Mouse (Mus musculus): ENCODE measurements at regions not wholly inside any gene's neighbourhood (a gene's known extent, or its start where the extent isn't known, plus 50 kb on each side); places are given as distances from the start of the nearest gene placed in this dataset.

GRCm38 (mm10) chr10:91734691-91735090 lies 553.6 kb upstream of the Tmpo start:
- DNase-seq (ENCODE audit: low spot score) = no peak

GRCm38 (mm10) chr10:91732007-91732589 lies 551.0 kb upstream of the Tmpo start:
- DNase-seq (ENCODE audit: low spot score) = no peak

DNA sequence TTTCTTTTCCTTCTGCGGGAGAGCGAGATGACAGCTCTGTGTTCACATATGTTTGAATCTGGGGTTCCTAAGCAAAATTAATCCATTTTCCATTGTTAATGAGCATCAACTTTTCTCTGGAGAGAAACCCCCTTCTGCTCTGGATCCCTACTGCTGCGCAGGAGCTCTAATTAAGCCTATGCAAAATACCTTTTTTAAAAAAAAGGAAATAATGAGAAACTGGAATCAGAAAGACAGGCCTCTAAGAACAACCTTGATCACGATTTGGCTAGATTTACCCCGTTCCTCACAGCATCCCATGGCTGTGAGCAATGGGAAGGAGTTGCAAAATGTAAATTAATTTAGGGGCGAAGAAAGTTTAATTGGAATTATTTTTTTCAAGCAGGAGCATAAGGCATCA lies 548.9 kb upstream of the Tmpo start:
- DNase-seq (ENCODE audit: low spot score) = no peak

GRCm38 (mm10) chr10:91719561-91720371 lies 538.7 kb upstream of the Tmpo start:
- DNase-seq (ENCODE audit: low spot score) = no peak

DNA sequence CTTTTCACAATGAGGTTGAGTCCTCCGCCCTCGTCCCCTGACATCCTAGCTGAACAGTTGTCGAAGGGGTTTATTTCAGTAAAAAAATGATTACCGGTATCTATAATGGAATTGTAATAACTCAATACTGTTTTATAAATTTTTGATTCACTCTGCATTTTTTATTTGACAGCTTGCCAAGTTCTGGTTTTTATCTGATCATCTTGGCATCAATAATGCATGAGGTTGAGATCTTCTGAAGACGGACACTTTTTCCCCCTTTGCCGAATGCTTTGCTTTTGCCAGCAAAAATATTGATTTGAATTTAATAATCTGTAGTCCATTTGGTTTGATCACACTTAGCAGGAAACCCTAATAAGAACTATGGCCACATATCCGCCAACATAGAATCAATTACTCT lies 535.5 kb upstream of the Tmpo start:
- no peak for DNase-seq (ENCODE audit: low spot score)

GRCm38 (mm10) chr10:91714648-91715047 lies 533.5 kb upstream of the Tmpo start:
- no peak for DNase-seq (ENCODE audit: low spot score)

DNA sequence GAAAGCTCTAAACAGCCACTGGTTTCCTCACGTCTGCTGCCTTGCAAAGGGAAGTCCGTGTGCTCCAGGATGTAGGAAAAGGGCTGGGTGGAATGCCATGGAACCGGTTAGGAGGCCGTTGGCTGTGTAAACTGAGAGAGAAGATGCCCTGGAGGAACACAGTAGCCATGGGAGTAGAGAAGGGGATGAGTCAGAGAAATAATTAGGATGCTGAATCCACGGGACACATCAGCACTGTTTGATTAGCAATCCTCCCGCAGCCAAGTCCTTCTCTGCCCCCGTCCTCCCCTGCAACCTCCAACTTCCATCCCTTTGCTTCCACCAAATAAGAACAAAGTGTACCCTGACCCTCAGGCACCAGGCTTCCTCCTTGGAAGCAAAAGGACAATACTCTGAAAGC lies 532.4 kb upstream of the Tmpo start:
- no peak for DNase-seq (ENCODE audit: low spot score)

- DNase-seq (ENCODE audit: low spot score) = no peak
Observed at GRCm38 (mm10) chr10:91706816-91707215, 525.7 kb upstream of the Tmpo start.

- DNase-seq (ENCODE audit: low spot score) = no peak
Observed at GRCm38 (mm10) chr10:91704751-91705150, 523.6 kb upstream of the Tmpo start.

- DNase-seq (ENCODE audit: low spot score) = no peak
Observed at GRCm38 (mm10) chr10:91701822-91702221, 520.7 kb upstream of the Tmpo start.

DNA sequence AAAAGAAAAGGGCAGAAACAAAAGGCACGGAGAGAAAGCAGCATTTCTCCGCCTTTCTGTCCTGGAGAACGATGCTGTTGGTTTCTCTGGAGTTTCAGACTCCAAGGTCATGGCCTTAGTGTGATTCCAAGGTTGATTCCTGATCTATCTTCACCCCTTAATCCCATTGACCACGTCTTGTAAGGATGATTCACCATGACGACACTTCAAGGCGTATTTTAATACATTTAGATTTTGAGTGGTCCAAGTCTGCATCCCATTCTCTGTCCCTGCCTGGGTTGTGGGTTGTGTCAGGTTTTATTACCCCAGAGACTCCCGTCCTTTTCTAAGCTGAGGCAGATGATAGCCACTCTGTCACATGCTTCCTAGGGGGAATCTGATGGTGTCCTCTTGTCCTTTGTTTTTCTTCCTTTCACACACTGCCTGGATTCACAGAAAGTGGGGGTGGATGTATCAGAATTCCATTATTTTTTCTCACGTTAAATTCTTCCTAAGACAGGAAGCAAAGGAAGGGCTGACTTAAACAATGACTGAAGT lies 505.0 kb upstream of the Tmpo start:
- DNase-seq (ENCODE audit: low spot score) = no peak

- DNase-seq (ENCODE audit: low spot score) = no peak
Observed at GRCm38 (mm10) chr10:91685164-91686027, 504.3 kb upstream of the Tmpo start.

DNA sequence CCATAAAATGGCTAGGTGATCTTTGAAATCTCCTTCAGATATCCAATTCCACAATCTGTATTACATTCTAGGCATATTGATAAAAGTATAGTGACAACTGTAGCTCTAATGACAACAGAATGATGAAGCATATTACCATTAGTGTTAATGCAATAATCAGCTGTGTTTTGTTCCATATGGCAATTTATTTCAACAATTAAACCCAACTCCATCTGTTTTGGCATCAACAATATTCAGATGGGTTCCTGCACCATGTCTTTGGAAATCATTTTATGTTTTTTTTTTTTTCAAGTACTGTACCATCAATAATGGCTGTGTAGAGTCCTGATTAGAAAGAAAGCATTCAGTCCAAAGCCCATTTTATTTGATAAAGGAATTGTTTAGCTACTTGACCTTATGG lies 498.5 kb upstream of the Tmpo start:
- DNase-seq (ENCODE audit: low spot score) = no peak

- DNase-seq (ENCODE audit: low spot score) = no peak
Observed at GRCm38 (mm10) chr10:91637911-91638310, 456.8 kb upstream of the Tmpo start.

GRCm38 (mm10) chr10:91628672-91629071 lies 447.6 kb upstream of the Tmpo start:
- DNase-seq (ENCODE audit: low spot score) = no peak

GRCm38 (mm10) chr10:91622281-91622680 lies 441.2 kb upstream of the Tmpo start:
- DNase-seq (ENCODE audit: low spot score) = no peak

DNA sequence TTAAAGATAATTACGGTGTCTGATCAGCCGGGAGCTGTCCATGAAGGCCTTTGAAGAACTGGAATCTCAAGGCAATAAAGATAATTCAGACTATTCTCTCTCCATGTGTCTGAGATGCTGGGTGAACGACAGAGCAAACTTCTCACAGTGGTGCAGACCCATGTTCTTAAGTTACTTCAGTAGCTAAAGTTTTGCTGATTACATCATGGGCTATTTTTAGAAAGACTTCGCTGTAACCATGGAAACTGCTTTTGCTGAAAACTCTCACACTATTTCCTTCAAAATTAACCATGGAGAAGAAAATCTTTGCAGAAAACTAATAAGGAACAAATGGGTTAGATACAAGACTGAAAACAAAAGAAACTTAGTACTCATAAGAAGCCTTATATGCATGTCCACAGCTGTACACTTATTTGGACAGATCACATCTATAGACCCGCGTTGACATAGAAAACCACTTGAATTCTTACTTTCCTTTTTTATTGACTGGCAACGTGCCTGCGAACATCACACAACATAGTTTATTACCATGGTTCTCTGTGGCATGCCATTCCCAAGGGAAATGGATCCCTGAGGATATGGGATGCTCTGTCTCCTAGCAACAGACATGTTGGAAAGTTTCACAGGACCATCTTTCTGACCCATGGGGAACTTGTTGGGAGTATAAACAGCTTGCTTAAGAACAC lies 432.8 kb upstream of the Tmpo start:
- DNase-seq (ENCODE audit: low spot score) = no peak

GRCm38 (mm10) chr10:91612052-91612451 lies 430.9 kb upstream of the Tmpo start:
- DNase-seq (ENCODE audit: low spot score) = no peak

DNA sequence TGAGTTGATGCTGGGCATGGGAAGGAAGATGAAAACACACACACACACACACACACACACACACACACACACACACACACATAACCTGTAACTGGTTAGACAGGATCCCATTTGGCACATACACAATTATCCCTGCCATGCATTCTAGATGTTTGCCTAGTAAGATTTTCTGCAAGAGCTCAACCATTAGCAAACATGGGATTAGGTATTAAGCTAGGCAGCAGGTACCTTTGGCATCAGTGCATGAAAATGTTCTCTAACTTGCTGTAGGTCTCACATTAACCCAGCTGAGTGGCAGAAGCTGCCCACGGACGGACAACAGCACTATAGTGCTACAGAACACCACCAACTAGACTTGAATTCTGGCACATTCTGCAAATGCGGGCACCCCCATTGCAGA lies 413.8 kb upstream of the Tmpo start:
- DNase-seq (ENCODE audit: low spot score) = no peak

GRCm38 (mm10) chr10:91593378-91593777 lies 412.3 kb upstream of the Tmpo start:
- no peak for DNase-seq (ENCODE audit: low spot score)

DNA sequence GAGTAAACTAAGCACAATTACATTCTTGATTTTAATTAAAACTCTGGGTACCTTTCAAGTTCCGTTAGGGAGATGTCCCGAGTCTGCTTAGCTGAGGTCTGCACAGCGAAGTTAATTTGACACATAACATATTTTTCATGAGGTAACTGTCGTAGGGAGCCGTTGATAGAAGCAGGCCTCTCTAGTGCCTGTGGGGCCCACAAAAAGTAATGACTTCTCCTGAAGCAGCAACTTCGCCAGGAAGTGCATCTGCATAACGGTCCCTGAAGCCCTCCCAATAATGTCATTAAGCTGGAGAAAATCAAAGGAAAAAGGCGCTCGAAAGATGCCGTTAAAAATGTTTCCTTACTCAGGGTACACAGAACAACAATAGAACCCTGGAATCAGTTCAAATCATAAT lies 410.7 kb upstream of the Tmpo start:
- no peak for DNase-seq (ENCODE audit: low spot score)

DNA sequence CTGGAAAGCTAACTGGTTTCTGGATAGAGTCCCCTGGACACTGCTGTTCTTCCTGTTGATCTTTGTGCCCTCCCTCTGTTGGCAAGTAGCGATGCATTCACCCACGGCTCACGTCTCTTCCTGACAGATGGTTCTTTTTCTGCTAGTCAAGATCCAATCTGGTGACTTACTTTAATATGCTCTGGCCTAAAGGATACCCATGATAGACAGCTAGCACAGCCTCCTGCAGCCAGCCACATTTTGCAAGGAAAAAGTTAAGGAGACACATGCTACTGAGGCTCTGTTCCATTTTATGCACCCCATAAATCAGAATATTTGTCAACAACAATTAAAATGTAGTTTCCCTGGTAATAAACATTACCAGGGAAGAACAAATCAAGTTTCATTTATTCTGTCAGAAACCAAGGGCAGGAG lies 410.3 kb upstream of the Tmpo start:
- DNase-seq (ENCODE audit: low spot score) = no peak

Data from ovary, postnatal 36 days (tissue).